Mouse (Mus musculus) embryo, embryonic 11 days (tissue): ENCODE results near the gene Pigp.
A peak's percentile ranks its signal among the peaks of the same experiment; 100 is the strongest.

Experiments used
- DNase-seq: peaks from one replicate; pipeline ENCODE4 v3.0.0-alpha.2; 2015

Gene Pigp

GRCm38 (mm10) chr16:94314626-94315025 lies 57.0 kb downstream of the Pigp start:
- no peak for DNase-seq

- peak; percentile 97 for DNase-seq
Observed at GRCm38 (mm10) chr16:94313229-94314030, 58.2 kb downstream of the Pigp start, which contains the start of gene Hlcs. TSS of gene Hlcs (minus strand) at chr16:94313571.

DNA sequence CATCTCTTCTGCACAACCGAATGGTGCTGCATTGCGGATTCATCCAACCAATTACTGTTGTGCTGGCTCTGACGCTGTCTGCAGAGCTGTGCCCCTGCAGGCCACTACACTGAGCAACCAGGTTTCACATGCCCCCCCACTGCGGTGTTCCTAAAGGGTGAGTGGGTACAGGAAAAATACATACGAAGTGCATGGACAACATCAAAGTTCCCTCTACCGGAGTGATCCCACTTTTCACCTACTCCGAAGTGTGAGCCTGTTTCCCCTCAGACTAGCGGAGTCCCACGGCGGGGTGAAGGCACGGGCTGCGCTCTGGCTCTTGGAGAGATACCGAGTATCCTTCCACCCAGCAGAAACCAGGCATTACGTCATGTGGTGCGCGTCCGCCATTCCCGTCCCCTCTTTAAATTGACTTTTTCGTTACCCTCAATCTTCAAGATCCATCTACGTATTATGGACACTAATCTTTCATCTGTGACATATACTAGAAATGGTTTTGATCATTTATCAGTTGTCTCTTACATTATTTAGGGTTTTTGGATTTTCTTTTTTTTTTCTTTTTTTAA lies 58.9 kb downstream of the Pigp start:
- peak; percentile 93 for DNase-seq

GRCm38 (mm10) chr16:94311931-94312330 lies 59.7 kb downstream of the Pigp start:
- no peak for DNase-seq

GRCm38 (mm10) chr16:94311416-94311815 lies 60.2 kb downstream of the Pigp start:
- DNase-seq: no peak

GRCm38 (mm10) chr16:94309025-94309424 lies 62.6 kb downstream of the Pigp start:
- DNase-seq: no peak
